Mouse (Mus musculus): ENCODE measurements around the gene Ckap2l. TPM values are rescaled to one million over a fixed set of nuclear protein-coding genes. Genes with fewer than 3 reads are reported as not detected.

Ckap2l gene
- total RNA-seq, 2 experiments from 2014 or later = 59.7 to 91.6 TPM

DNA sequence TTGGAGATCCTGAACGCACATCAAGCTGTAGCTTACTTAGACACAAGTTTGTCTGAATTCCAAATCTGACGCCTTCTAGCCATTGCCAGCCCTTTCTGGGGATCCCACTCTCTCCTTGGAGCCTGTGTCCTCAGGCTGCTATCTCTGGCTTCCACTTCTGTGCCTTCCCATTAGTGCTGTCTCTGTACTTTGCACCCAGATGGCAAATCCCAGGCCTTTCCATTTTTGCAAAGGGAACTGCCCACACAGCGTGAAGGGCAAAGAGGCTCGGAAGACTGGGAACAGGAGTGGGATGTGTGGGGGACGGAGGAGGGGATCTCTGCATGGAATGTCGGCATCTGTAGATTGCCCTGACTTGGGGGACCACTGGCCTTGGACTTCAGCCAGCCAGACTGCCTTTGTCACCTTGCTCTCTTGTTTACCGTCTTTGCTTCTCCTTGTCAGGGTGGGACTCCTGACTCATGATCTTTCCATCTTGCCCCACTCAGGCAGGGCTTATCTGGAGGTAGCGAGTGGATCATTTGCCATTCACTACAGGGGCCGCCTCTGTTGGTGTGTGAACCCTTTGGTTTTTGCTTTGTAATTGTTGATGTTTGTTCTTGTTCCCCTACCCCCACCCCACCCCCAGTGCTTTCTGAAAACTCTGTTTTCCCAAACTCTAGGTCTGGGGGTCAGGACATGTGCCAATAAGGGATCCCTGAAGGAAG lies 56.1 kb downstream of the Ckap2l start:
- no peak for ATAC-seq (replicated peaks; ENCODE audit: poor library complexity)

DNA sequence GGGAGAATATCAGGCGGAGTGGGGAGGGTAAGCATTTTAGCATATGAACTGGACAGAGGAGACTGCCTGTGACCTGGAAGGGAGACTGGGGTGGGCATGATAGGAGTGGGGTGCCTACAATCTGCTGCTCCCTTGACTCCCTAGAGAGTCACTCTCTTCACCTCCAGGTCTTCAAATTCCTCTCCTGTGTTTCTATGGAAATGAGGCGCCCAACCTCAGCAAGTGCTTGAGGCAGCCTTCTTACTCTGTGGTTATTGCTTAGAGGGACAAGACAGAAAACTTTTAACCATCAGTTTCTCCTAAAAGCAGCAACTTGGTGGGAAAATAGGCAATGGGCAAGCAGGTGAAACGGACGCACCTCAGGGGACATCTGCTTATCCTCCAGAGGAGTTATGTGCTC lies 60.5 kb downstream of the Ckap2l start:
- ATAC-seq (replicated peaks; ENCODE audit: poor library complexity) = no peak

DNA sequence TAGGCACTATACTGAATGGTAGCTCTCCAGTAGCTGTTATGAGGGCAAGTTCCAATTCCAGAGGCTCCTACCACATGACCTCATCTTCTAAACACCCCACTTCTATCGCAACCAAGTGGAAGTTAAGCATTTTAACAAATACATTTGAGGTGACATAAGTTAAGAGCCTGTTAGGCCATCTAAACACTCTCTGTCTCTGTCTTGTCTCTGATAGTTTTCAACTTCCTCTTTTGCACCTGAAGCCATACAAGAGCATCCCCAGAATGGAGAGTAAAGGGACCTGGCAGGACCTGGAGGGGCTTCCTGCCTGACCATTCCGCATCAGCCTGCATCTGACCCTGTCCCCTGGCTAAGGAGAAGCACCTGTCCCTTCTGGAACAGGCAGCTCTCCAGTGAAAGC lies 62.3 kb downstream of the Ckap2l start:
- no peak; the same call in 1 of the 2 replicates for ATAC-seq (replicated peaks; ENCODE audit: poor library complexity)

DNA sequence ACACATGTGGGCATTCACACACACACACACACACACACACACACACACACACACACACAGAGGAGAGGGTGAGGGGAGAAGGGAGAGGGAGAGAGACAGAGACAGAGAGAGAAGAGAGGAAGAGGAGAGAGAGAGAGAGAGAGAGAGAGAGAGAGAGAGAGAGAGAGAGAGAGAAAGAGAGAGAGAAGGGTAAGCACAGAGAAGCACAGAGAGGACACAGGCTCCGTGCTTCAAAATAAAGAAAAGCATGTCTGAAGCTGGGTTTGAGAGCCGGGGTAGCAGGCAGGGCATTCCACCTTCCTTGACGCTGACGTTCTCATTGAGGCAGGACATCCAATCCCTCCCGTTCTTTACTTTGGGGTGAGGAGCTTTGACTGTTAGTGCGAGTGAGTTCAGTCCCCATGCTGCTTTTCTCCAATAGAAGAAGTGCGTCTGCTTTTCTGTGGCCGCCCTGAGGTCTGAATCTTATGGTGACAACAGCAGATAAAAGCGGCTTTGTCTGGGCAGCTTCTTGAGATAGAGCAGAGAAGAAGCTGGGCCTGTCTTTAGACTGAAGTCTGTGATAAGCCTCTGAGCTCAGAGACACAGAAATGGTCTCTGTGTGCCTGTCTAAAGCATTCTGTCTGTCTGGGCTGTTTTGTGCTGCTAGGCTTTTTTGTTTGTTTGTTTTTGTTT lies 63.1 kb downstream of the Ckap2l start:
- ATAC-seq (replicated peaks; ENCODE audit: poor library complexity) = peak; percentile 82

DNA sequence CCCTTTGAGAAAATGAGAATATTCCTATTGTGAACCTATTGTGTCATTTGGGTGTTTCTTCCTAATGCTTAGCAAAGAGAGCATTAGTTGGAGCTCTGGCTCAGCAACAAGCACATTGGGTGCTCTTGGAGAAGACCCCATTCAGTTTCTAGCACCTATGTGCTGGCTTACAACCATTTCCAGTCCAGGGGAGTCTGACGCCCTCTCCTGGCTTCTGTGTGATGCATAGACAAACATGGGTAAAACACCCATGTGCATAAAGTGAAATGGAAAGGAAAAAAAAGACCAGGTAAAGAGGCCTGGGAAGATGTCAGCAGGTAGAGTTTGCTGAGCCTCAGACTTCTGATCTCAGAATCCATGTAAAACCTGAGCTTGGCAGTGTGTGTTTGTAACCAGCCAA lies 63.8 kb downstream of the Ckap2l start:
- ATAC-seq (replicated peaks; ENCODE audit: poor library complexity) = peak; percentile 27; the same call in 1 of the 2 replicates

DNA sequence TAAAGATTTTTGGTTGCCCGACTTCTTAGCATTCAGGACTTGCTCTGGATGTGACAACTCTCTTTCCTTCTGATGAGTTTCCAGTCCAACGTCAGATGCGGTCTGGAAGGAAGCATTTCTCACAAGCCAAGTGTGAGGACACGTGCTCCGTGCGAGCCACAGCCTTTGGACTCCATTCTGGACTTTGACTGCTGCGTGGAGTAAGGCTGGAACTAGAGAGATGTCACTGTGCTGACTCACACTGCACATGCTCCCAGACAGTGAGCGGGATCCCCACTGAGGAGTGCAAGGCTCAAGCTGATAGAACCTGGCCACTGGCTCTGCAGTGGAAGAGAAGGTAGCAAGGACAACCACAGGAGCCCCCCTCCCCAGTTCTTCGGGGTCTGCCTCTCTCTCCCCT lies 64.5 kb downstream of the Ckap2l start:
- no peak for ATAC-seq (replicated peaks; ENCODE audit: poor library complexity)

DNA sequence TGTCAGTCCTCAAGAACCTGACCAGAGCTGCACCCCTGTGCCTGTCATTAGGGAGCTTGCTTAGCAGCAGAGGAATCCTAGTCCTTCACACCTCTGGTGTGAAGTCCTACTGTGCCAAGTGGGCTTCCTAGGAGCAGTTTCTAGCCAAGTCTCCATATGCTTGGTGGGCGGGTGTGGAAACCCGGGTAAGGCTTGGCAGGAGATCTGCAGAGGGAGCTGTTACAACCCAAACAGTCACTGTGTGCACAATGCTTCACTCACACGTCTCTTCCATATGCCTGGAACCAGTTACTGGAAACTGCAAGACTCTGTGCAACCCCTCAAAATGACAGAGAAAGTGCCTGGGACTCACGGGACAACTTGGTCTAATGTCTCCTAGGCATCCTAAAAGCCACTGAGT lies 65.0 kb downstream of the Ckap2l start:
- no peak for ATAC-seq (replicated peaks; ENCODE audit: poor library complexity)

DNA sequence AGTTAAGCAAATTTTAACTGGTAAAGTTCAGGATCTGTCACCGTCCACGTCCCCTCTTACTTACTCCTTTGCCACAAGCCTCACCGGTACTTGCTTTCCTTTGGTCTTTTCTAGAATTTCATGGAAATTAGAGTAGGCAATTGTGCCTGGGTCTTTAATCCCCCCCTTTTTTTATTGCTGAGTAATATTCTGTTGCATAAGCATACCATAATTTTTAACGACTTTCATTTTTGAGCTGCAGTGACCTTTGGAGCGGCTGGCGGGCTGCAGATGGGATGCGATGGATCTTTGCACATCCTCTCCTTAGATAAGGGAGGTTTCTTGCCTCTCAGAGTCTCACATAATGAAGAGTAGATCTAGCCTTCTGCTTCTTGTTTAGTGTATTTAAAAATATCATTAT lies 67.7 kb downstream of the Ckap2l start:
- ATAC-seq (replicated peaks; ENCODE audit: poor library complexity) = no peak

DNA sequence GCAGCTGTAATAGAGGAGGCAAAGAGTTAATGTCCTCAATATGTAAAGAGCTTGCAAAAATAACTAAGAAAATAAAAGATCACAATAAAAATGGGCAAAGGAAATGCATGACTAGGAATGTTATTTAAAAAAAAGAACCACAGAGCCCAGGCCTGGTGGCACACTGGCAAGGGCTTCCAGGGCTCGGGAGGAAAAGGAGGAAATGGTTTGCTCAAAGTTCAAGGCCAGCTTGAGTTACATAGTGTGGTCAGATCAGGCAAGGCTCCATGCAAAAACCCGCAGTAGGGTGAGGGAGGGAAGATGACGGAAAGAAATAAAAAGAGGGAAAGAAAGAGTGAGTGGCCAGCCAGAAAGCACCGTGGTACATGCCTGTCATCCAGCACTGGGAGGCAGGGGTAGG lies 68.4 kb downstream of the Ckap2l start:
- no peak for ATAC-seq (replicated peaks; ENCODE audit: poor library complexity)

DNA sequence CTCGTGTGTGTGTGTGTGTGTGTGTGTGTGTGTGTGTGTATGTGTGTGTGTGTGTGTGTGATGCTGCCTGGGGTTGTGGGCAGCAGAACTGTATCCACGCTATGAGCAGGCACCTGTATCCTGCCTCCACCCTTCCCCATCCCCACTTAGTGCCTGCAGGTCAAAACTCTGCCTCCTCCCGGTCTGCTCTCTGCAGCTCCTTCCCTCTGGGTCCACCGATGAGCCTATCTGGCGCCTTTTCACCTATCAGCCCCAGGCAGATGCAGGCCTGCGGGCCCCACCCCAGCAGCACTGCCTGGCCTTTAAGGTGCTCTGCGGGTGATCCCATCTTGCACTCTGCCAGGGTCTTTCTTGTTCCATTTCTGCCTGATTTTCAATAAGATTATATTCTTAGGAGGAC lies 69.3 kb downstream of the Ckap2l start:
- peak; percentile 78 for ATAC-seq (replicated peaks; ENCODE audit: poor library complexity)

DNA sequence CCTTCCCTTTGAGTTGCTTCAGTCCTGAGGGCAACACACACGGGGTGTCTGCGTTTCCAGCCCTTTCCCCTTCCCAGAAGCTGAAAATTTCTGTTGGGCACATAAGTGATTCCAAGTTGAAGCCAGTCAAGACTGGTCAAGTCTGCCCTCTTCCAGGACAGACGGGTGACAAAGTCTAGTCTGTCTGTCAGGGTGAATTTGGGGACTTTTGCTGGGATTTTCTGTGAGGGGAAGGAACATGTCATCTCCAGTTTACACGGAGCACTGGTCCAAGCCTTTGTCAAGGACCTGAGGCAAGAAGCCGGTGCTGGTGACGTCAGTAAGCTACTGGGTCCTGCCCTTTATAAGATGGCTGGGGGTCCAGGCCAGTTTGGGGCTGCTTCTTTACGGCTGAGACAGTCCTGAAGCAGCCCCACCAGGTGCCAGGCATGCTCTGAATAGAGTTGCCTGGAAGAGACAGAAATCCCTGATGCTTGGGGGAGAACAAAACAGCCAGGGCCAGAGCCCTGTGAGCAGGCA lies 69.9 kb downstream of the Ckap2l start:
- ATAC-seq (replicated peaks; ENCODE audit: poor library complexity) = no peak

DNA sequence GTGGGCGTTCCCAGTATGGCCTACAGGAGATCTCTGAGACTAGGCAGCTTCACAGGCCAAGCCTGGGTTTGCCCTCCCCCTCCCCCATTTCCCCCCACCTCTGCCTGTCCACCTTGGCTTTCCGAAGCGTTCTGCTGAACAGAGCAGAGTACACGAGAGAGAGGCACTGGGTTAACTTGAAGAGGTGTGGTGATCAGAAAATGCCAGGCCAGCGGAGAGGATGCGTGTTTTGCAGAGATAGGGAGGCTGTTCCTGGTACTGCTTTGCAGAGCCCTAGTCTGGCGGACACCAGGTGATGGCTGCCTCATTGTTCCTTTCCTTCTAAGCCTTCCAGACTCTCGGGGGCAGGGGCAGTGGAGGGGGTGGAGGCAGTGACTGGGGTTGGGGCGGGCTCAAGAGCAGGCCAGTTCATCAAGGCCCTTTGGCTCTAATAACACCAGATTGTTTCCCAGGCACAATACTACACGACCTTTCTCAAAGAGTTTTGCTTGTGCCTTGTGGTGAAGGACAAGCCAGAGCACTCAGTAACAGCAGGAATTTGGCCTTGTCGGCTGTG lies 70.6 kb downstream of the Ckap2l start:
- ATAC-seq (replicated peaks; ENCODE audit: poor library complexity) = peak; percentile 84

DNA sequence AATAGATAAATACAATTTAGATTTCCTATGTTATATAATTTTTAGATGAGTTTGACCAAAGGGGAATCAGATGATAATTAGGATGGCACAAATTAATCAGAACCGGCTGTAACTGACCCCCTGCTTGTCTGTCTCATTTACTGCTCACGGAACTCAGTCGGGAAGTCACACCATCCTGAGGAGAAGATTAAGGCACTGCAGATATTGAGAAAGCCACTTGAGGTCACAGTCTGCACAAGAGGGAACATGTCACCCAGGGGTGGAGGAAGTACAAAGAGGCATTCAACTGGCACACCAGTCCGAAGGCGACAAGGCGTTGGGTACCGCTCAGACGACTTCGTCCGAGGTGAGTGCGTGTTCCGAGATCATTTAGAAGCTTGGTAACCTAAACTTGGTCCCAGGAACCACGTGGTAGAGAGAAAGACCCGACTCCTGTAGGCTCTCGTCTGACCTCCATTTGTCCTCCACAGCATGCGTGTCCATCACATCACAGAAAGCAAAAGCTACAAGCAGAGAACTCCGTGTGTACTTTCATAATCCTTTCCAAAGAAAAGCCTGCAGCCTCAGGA lies 71.7 kb downstream of the Ckap2l start:
- ATAC-seq (replicated peaks; ENCODE audit: poor library complexity) = no peak

DNA sequence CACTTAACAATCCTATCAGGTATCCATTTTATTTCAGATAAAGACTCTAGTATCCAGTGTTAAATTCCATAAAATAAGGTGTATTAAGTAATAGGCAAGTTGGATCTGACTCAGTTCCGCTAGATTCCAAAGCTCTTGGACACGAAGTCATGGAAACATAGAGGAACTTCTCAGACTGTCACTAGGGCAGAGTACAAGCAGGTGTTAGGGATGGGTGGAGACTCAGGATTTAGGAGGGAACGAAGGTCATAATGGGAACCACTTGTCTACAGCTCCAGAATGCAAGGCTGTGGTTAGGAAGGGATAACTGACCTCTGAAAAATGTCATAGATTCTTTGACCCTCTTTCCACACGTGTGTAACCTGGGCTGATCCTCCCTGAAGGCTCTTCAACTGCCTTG lies 72.8 kb downstream of the Ckap2l start:
- ATAC-seq (replicated peaks; ENCODE audit: poor library complexity) = no peak

DNA sequence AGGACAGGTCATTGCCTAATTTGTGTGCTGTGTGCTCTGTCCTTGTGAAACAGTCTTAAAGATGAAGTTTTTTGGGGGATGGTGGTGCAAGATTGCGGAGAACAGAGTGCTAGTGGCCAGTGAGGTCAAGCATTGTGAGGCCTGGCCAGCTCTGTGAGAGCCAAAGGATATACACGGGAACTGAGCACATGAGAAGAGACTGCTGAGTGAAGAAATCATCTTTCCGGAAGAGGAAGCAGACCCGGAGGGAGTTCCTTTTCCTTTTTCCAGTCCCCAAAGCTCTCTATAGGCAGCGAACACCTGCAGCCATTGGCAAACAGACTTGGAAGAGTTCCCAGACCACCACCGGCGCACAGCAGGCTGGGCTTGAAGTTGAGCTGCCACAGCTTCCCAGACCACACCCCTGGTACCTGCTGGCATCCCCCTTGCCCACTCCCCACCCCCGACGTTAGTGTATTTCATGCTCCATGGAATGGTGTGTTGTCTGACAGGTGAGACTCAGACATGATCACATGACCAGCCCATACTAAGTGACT lies 75.8 kb downstream of the Ckap2l start:
- ATAC-seq (replicated peaks; ENCODE audit: poor library complexity) = peak; percentile 59

DNA sequence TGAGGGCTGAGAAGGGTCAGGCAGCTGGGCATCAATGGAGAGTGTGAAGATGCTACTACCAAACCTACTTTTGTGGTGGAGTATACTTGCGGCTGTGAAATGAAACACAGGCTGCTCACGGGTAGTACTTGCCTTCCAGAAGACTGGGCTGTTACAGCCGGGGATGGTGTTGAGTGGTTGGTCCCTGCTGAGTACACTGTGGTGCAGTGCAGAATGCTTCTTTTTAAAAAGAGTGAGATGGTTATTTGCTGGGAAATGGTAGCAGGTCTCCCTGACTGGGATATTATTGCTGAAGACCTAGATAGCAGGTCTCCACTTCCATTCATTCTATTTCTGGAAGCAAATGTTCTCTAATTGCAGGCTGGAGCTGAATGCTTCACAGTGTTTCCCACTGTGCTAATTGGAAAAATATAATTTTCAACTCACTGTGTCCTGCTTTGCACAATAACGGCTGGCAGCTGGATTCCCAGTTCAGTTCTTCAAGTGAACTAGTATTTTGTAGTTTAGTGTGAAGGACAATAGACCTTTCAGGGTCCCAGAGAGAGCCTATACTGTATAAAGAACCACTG lies 78.4 kb downstream of the Ckap2l start:
- no peak for ATAC-seq (replicated peaks; ENCODE audit: poor library complexity)

Other genes starting within 250 kb of the Ckap2l start
- not detected in 2 replicates for gene Vinac1, start 249.0 kb downstream of the Ckap2l start, total RNA-seq (2015)
- not detected in 2 replicates for gene Vinac1, start 249.0 kb downstream of the Ckap2l start, total RNA-seq (2017)
- gene Ttl, start 231.3 kb downstream of the Ckap2l start, total RNA-seq (2015) = 2.5 and 2.7 TPM in 2 replicates
- 3.0 and 4.9 TPM in 2 replicates for gene Ttl, start 231.3 kb downstream of the Ckap2l start, total RNA-seq (2017)
- 19.9 and 24.2 TPM in 2 replicates for gene Polr1b, start 196.2 kb downstream of the Ckap2l start, total RNA-seq (2015)
- 40.6 and 42.3 TPM in 2 replicates for gene Polr1b, start 196.2 kb downstream of the Ckap2l start, total RNA-seq (2017)
- gene Chchd5, start 167.5 kb downstream of the Ckap2l start, total RNA-seq (2015) = 15.7 and 19.4 TPM in 2 replicates
- 16.8 and 17.8 TPM in 2 replicates for gene Chchd5, start 167.5 kb downstream of the Ckap2l start, total RNA-seq (2017)
- 28.0 and 33.5 TPM in 2 replicates for gene Slc20a1, start 98.4 kb downstream of the Ckap2l start, total RNA-seq (2015)
- 69.5 and 92.2 TPM in 2 replicates for gene Slc20a1, start 98.4 kb downstream of the Ckap2l start, total RNA-seq (2017)
- gene Il1a, start 12.8 kb upstream of the Ckap2l start, total RNA-seq (2015) = not detected in 2 replicates
- gene Il1a, start 12.8 kb upstream of the Ckap2l start, total RNA-seq (2017) = not detected in 2 replicates
- 1.4 and 1.8 TPM in 2 replicates for gene Il1b, start 73.9 kb upstream of the Ckap2l start, total RNA-seq (2015)
- gene Il1b, start 73.9 kb upstream of the Ckap2l start, total RNA-seq (2017) = 0.37 and 0.96 TPM in 2 replicates
- gene F830045P16Rik, start 239.4 kb upstream of the Ckap2l start, total RNA-seq (2015) = not detected in 2 replicates
- gene F830045P16Rik, start 239.4 kb upstream of the Ckap2l start, total RNA-seq (2017) = not detected in 2 replicates

Data from megakaryocyte progenitor cell, adult 5-6 weeks (primary cell).